Comparison of ENCODE assay signal across 8 mouse cellular contexts in the genomic region with DNA sequence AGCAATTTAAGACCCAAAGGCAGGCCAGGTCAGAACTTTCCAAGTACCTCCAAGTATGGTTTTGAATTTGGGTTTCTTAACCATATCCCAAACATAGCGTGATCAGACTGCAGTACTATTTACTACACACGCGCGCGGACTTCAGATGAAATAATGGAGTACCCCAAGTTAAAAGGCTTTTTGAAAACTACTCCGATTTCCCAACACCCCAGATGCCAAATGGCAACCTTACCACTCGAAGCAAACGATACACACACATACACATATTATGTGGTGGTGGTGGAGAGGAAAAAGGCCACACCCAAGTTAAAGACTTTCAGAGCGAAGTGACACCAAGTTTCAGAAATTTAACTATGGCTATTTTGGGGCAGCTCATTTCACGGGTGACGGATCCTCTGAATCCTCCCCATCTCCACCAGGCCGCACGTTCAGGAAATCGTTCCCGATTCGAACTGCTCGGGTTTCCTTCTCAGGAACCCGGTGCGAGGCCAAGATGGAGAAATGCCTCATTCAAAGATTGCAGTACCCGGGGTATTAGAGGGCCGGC. TPM values are rescaled to one million over a fixed set of nuclear protein-coding genes. Genes with fewer than 3 reads are reported as not detected.
DNase-seq lines count a peak whose midpoint lies in the region; ATAC-seq and TF ChIP-seq lines count a peak whose summit lies in the region.

No protein-coding gene starts in this region.

- H3K9me3 ChIP-seq in kidney, embryonic 15.5 days (replicated peaks) = no peaks in the 10 kb centered on the region
- no peaks in the 10 kb centered on the region for H3K9me3 ChIP-seq in MEL (replicated peaks; ENCODE audit: insufficient read depth, low read length)
- no peaks in the 10 kb centered on the region for H3K9me3 ChIP-seq in intestine, postnatal 0 days (ENCODE audit: control insufficient read depth)
- no peaks in the 10 kb centered on the region for H3K9me3 ChIP-seq in midbrain, postnatal 0 days (ENCODE audit: low read length)

- WGBS in kidney, embryonic 15.5 days = 3% methylated on average over 21 of the region's 21 CpGs
- 3% methylated on average over 21 of the region's 21 CpGs for WGBS in intestine, postnatal 0 days
- 6% methylated on average over 21 of the region's 21 CpGs for WGBS in midbrain, postnatal 0 days

- H3K4me3 ChIP-seq in kidney, embryonic 15.5 days (replicated peaks) = peak overlapping the region; percentile 91
- peak overlapping the region; percentile 91 to 96 for H3K4me3 ChIP-seq in MEL (ENCODE audit: control insufficient read depth in 1 of 2, insufficient read depth in 1 of 2, low read depth in 2 of 2, low read length in 2 of 2)
- peak overlapping the region; percentile 78 for H3K4me3 ChIP-seq in embryonic fibroblast, embryonic 13.5 days (ENCODE audit: insufficient read depth, low read length)
- H3K4me3 ChIP-seq in intestine, postnatal 0 days (ENCODE audit: low read depth, low read length) = peak overlapping the region; percentile 99
- peak overlapping the region; percentile 98 for H3K4me3 ChIP-seq in midbrain, postnatal 0 days (ENCODE audit: low read depth, low read length)

- peak overlapping the region; percentile 69 for H3K4me2 ChIP-seq in kidney, embryonic 15.5 days
- peak overlapping the region; percentile 75 for H3K4me2 ChIP-seq in intestine, postnatal 0 days (replicated peaks; ENCODE audit: low read depth)
- peak overlapping the region; percentile 60 for H3K4me2 ChIP-seq in midbrain, postnatal 0 days (ENCODE audit: low read depth, low read length, poor library complexity, severe bottlenecking)

- H3K27me3 ChIP-seq in kidney, embryonic 15.5 days = no peaks in the 10 kb centered on the region
- H3K27me3 ChIP-seq in MEL (ENCODE audit: control insufficient read depth in 1 of 2, insufficient read depth in 2 of 2, low read length in 2 of 2) = no peaks in the 10 kb centered on the region
- no peaks in the 10 kb centered on the region for H3K27me3 ChIP-seq in intestine, postnatal 0 days (replicated peaks; ENCODE audit: control insufficient read depth, insufficient read depth, low read length)
- no peaks in the 10 kb centered on the region for H3K27me3 ChIP-seq in midbrain, postnatal 0 days (ENCODE audit: insufficient read depth, low read length)

- TF ChIP-seq CTCF in MEL (IDR thresholded peaks at IDR 0.05 in 2 of 3, conservative IDR thresholded peaks at IDR 0.05 in 1 of 3; ENCODE audit: control insufficient read depth in 1 of 3, insufficient read depth in 1 of 3, low read depth in 2 of 3, low read length in 3 of 3, poor library complexity in 1 of 3, severe bottlenecking in 1 of 3) = no peak
- TF ChIP-seq CTCF in embryonic fibroblast, embryonic 13.5 days (IDR thresholded peaks at IDR 0.05; ENCODE audit: borderline replicate concordance, insufficient read depth, low read length) = no peak
- no peak for TF ChIP-seq CTCF in intestine, postnatal 0 days (IDR thresholded peaks at IDR 0.05; ENCODE audit: low read depth)
- no peak for TF ChIP-seq CTCF in midbrain, postnatal 0 days (IDR thresholded peaks at IDR 0.05)

- peak overlapping the region; percentile 94 for H3K9ac ChIP-seq in kidney, embryonic 15.5 days
- peak overlapping the region; percentile 95 for H3K9ac ChIP-seq in MEL (ENCODE audit: control insufficient read depth, low read depth, low read length, poor library complexity, severe bottlenecking)
- H3K9ac ChIP-seq in intestine, postnatal 0 days (ENCODE audit: low read depth, low read length) = peak overlapping the region; percentile 95
- peak overlapping the region; percentile 99 for H3K9ac ChIP-seq in midbrain, postnatal 0 days (replicated peaks; ENCODE audit: low read length, poor library complexity, severe bottlenecking)

- H3K4me1 ChIP-seq in kidney, embryonic 15.5 days = peaks cover 15% of the 10 kb centered on the region
- H3K4me1 ChIP-seq in MEL (ENCODE audit: control insufficient read depth in 1 of 2, insufficient read depth in 2 of 2, low read length in 2 of 2) = peaks cover 4% of the 10 kb centered on the region in 2 experiments; a peak in 3 of 4 replicates
- peaks cover 13% of the 10 kb centered on the region for H3K4me1 ChIP-seq in embryonic fibroblast, embryonic 13.5 days (ENCODE audit: control insufficient read depth, insufficient read depth, low read length)
- H3K4me1 ChIP-seq in intestine, postnatal 0 days (replicated peaks; ENCODE audit: control insufficient read depth, insufficient read depth, low read length) = no peaks in the 10 kb centered on the region
- H3K4me1 ChIP-seq in midbrain, postnatal 0 days (ENCODE audit: insufficient read depth, low read length) = peaks cover 4% of the 10 kb centered on the region; the same call in 1 of the 2 replicates

- TF ChIP-seq RAD21 in MEL (IDR thresholded peaks at IDR 0.05; ENCODE audit: low read depth, low read length) = no peak

- no peak for TF ChIP-seq POLR2A in MEL (IDR thresholded peaks at IDR 0.05; ENCODE audit: control insufficient read depth in 1 of 2, insufficient read depth in 1 of 2, low read depth in 1 of 2, low read length in 2 of 2, poor library complexity in 1 of 2)
- no peak for TF ChIP-seq POLR2A in embryonic fibroblast, embryonic 13.5 days (IDR thresholded peaks at IDR 0.05; ENCODE audit: low read depth, low read length)

- H3K27ac ChIP-seq in kidney, embryonic 15.5 days = peak overlapping the region; percentile 86
- H3K27ac ChIP-seq in MEL (ENCODE audit: control insufficient read depth, low read depth, low read length) = no peak overlapping the region; the same call in 1 of the 2 replicates
- H3K27ac ChIP-seq in embryonic fibroblast, embryonic 13.5 days (ENCODE audit: insufficient read depth, low read length) = peak overlapping the region; percentile 48
- peak overlapping the region; percentile 76 for H3K27ac ChIP-seq in intestine, postnatal 0 days (ENCODE audit: low read depth, low read length)
- H3K27ac ChIP-seq in midbrain, postnatal 0 days (ENCODE audit: low read depth, low read length) = peak overlapping the region; percentile 89

- no peaks in the 10 kb centered on the region for H3K36me3 ChIP-seq in kidney, embryonic 15.5 days
- peaks cover 1 to 25% of the 10 kb centered on the region in 2 experiments; a peak in 3 of 4 replicates for H3K36me3 ChIP-seq in MEL (ENCODE audit: control insufficient read depth in 1 of 2, insufficient read depth in 2 of 2, low read length in 2 of 2)
- no peaks in the 10 kb centered on the region; the same call in 1 of the 2 replicates for H3K36me3 ChIP-seq in intestine, postnatal 0 days (ENCODE audit: control insufficient read depth, insufficient read depth)
- no peaks in the 10 kb centered on the region for H3K36me3 ChIP-seq in midbrain, postnatal 0 days (ENCODE audit: insufficient read depth, low read length)

- no peak for ATAC-seq in kidney, embryonic 15.5 days (replicated peaks; ENCODE audit: low FRiP score)
- no peak for ATAC-seq in intestine, postnatal 0 days
- ATAC-seq in midbrain, postnatal 0 days (ENCODE audit: low FRiP score) = no peak

- H3K79me2 ChIP-seq in MEL (ENCODE audit: control insufficient read depth, insufficient read depth, low read length, poor library complexity) = peaks cover 39% of the 10 kb centered on the region

- no peak for TF ChIP-seq EP300 in MEL (IDR thresholded peaks at IDR 0.05; ENCODE audit: low read depth in 1 of 2, low read length in 2 of 2)

- no peak for DNase-seq in kidney, postnatal 25 days
- DNase-seq in MEL (ENCODE audit: low read depth, low spot score) = peak; percentile 51
- DNase-seq in midbrain, postnatal 0 days (ENCODE audit: low spot score) = no peak
- DNase-seq in urinary bladder, postnatal 10 days (ENCODE audit: low spot score) = no peak
- no peak for DNase-seq in thymus, postnatal 4 days

TF ChIP-seq in MEL, 35 proteins besides CTCF, POLR2A, EP300 and RAD21:
- TF ChIP-seq CHD1 (IDR thresholded peaks at IDR 0.05; ENCODE audit: low read depth, low read length) (0 out of 2 replicates have a peak, but pooled peaks have one; percentile 17), MEF2A (IDR thresholded peaks at IDR 0.05; ENCODE audit: extremely low read depth, insufficient replicate concordance, low read depth, low read length, poor library complexity, severe bottlenecking) (no peak)

RNA-seq across cellular contexts. Expression of gene Mtpn, which starts 0.9 kb away (rescaled TPM):
- 148 and 156 TPM in 2 replicates for polyA plus RNA-seq in kidney, embryonic 15.5 days (2015; fragmentation: Nextera tagmentation; extraction: Ambion mirVana)
- 74.5 and 75.2 TPM in 2 replicates for total RNA-seq in MEL (2012; rRNA removed)
- 100 to 1,000 TPM in 1 of 2 experiments, 10 to 100 TPM in 1; 85.4 to 153 TPM for polyA plus RNA-seq in MEL (2012; ENCODE audit: insufficient read depth in 1 of 2, insufficient read length in 2 of 2, low read depth in 1 of 2, low replicate concordance in 2 of 2, missing spikeins in 1 of 2)
- polyA plus RNA-seq in embryonic fibroblast, embryonic 13.5 days (2011; ENCODE audit: insufficient read length, low read depth, missing spikeins) = 316 and 393 TPM in 2 replicates
- polyA plus RNA-seq in intestine, postnatal 0 days (2015; fragmentation: Nextera tagmentation; extraction: Ambion mirVana) = 61.6 and 68.2 TPM in 2 replicates
- total RNA-seq in midbrain, postnatal 0 days (2014; rRNA removed) = 188 and 228 TPM in 2 replicates
- 192 and 214 TPM in 2 replicates for polyA plus RNA-seq in midbrain, postnatal 0 days (2015; fragmentation: Nextera tagmentation; extraction: Ambion mirVana)
